Mouse (Mus musculus) lung, embryonic 16.5 days (tissue): Measurements from ENCODE around the gene Nfkbib. TPM values are rescaled to one million over a fixed set of nuclear protein-coding genes. Genes with fewer than 3 reads are reported as not detected.
A peak's percentile ranks its signal among the peaks of the same experiment; 100 is the strongest.

Experiments used
- ATAC-seq: fragments of 200-750 bp; cut with Nextera tagmentation; 2 replicates; pipeline ENCODE4 v1.8.0; 2017; ENCODE audit warnings: low read depth, mild to moderate bottlenecking, moderate library complexity
- H3K27ac ChIP-seq: fragments of 300-500 bp; sonication (generic); 2 replicates; pipeline ENCODE4 v1.5.1; 2014; ENCODE audit warnings: mild to moderate bottlenecking, control low read depth, low read length
- H3K27me3 ChIP-seq: fragments of 300-500 bp; sonication (generic); 2 replicates; pipeline ENCODE4 v1.6.1; 2014; ENCODE audit warnings: low read depth, low read length, mixed read lengths; ENCODE audit not compliant: control insufficient read depth, insufficient read depth
- H3K36me3 ChIP-seq: fragments of 300-500 bp; sonication (generic); 2 replicates; pipeline ENCODE4 v1.6.1; 2014; ENCODE audit warnings: low read length; ENCODE audit not compliant: control insufficient read depth, insufficient read depth
- H3K4me1 ChIP-seq: fragments of 300-500 bp; sonication (generic); replicated peaks from 2 replicates; pipeline ENCODE4 v1.6.1; 2014; ENCODE audit warnings: low read length, mixed read lengths; ENCODE audit not compliant: control insufficient read depth, insufficient read depth
- H3K4me2 ChIP-seq: fragments of 300-500 bp; sonication (generic); 2 replicates; pipeline ENCODE4 v1.6.1; 2014; ENCODE audit warnings: low read depth, low read length, control low read depth
- H3K4me3 ChIP-seq: fragments of 300-500 bp; sonication (generic); 2 replicates; pipeline ENCODE4 v1.5.1; 2014; ENCODE audit warnings: mild to moderate bottlenecking, low read length, control low read depth
- H3K9ac ChIP-seq: fragments of 300-500 bp; sonication (generic); 2 replicates; pipeline ENCODE4 v1.6.1; 2014; ENCODE audit warnings: low read length, control low read depth
- H3K9me3 ChIP-seq: fragments of 300-500 bp; sonication (generic); 2 replicates; pipeline ENCODE4 v1.6.1; 2016; ENCODE audit warnings: low read length; ENCODE audit not compliant: control insufficient read depth
- WGBS: fragments of 180-500 bp; shearing (Covaris S2); extraction: QIAGEN DNeasy Blood & Tissue Kit; methylation state at CpG from one replicate; pipeline ENCODE4 v1.1.7; 2014; 5-methylcytosine and 5-hydroxymethylcytosine counted together
- polyA plus RNA-seq: library from polyadenylated mRNA; unstranded; fragments of >200 nt; fragmentation: Nextera tagmentation; extraction: Ambion mirVana; gene quantifications from 2 replicates; pipeline ENCODE4 v1.2.1, GENCODE M21; 2015

The Nfkbib gene
- polyA plus RNA-seq, 1 experiment from 2014 or later, result 35.3 TPM

DNA sequence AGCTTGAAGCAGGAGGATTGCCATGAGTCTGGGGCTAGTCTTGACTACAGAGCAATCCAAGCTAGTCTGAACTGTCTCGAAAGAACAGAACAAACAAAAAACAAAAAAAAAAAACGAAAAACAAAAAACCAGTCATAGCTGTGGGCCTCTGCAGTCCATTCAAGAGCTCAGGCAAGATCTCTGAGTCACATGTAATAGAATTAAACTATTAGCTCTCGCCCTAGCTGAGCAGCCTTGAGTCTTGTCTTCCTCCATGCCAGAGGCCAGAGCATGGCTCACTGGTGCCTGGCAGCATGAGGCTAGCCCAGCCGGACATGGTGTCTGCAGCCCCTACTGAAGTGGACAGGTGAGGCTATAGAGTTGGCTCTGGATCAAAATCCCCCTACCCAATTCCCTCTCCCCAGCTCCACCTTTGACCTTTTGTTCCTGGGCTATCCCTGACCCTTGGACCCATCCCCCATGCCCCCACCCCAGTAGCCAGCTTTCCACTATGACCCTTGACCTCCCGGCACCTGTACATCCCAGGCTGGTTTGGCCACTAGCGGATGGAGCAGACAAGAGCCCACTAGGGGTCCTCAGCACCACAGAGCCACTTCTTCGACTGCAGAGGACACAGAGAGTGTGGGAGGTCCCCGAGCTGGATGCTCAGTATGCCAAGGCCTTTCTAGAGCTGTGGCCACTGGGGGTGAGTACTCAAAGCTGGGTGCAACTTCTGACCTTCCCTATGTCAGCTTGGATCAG, 22.9 kb upstream of the Nfkbib start:
- H3K4me3 ChIP-seq, result no peak overlapping the region
- no peaks in the 10 kb centered on the region; the same call in 1 of the 2 replicates for H3K36me3 ChIP-seq
- H3K27me3 ChIP-seq, result no peaks in the 10 kb centered on the region
- no peak overlapping the region for H3K9ac ChIP-seq
- no peak overlapping the region for H3K27ac ChIP-seq
- ATAC-seq, result peak; percentile 24; the same call in 1 of the 2 replicates
- no peaks in the 10 kb centered on the region for H3K4me1 ChIP-seq
- H3K4me2 ChIP-seq, result no peak overlapping the region
- WGBS, result 49% methylated on average over 8 of the region's 8 CpGs
- H3K9me3 ChIP-seq, result no peaks in the 10 kb centered on the region

DNA sequence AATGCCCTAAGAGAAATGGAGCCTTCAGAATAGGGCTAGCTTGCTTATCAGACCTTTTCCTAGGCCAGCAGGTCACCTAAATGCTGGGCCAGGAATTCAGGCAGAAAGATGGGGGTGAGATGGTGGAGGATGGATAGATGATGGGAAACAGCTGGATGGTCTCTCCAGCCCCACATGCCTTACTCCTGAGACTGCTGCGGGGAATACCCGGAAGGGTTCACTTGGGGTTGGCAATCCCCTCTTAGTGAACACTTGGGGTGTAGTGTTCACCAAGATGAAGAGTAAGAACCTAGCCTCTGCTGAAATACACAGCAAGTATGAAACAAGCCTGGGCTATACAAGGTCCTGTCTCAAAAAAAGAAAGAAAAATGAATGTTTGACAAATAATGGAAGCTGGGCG, 21.9 kb upstream of the Nfkbib start:
- no peaks in the 10 kb centered on the region for H3K4me1 ChIP-seq
- no peaks in the 10 kb centered on the region for H3K27me3 ChIP-seq
- no peak for ATAC-seq
- 0 out of 2 replicates have a peak overlapping the region, but pooled peaks have one; percentile 1 for H3K9ac ChIP-seq
- H3K4me2 ChIP-seq, result no peak overlapping the region
- H3K36me3 ChIP-seq, result no peaks in the 10 kb centered on the region; the same call in 1 of the 2 replicates
- H3K27ac ChIP-seq, result no peak overlapping the region
- WGBS, result 51% methylated on average over 3 of the region's 3 CpGs
- no peaks in the 10 kb centered on the region for H3K9me3 ChIP-seq
- H3K4me3 ChIP-seq, result no peak overlapping the region

DNA sequence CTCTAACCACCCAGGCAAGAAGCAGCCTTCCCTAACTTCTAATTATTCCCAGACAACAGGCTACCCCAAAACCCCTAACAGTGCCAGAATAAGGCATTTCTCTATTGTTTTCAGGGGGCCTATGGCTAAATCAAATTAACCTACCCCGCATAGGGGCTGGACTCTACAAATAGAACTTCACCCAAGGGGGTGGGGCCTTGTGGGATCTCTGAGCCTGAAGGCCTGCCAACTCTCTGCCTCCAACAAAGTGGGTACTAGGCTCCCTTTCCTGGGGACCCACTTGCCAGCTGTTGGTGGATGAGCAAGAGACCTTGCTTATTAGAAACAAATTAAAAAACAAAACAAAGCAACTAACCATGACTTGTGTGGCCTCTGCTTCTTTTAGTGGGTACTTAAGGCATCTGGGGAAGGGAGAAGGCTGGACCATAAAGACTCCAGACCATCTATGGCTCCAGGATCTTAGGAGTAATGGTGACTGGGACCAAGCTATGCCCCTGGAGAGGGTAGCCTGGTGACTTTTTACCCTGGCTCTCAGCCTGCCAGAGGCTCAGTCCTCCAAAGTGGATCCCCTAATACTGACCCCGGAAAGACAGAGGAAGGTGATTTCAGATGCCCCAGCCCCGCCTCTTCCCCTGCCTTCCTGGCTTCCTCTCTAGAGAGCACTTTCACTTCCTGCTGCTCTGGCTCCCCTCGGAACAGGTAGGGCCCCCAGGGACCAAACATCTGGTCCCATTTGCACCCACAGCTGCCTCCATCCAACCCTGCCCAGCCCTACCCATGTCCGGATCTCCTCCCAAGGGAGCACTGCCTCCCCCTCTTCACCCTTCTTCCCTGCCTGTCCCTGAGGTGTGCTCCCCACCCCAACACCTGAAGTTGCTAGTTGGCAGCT, 21.2 kb upstream of the Nfkbib start, which contains the start of gene Rinl:
Rinl (plus strand) TSS at position 663 of the 889 bp plus-strand sequence.
- ATAC-seq, result no peak
- H3K36me3 ChIP-seq, result peaks cover 2% of the 10 kb centered on the region
- no peak within 1 kb of the TSS for H3K4me3 ChIP-seq
- no peak within 1 kb of the TSS for H3K4me2 ChIP-seq
- H3K27ac ChIP-seq, result no peak within 1 kb of the TSS
- no peaks in the 10 kb centered on the region for H3K9me3 ChIP-seq
- 63% methylated on average over 5 of the region's 5 CpGs for WGBS
- H3K4me1 ChIP-seq, result no peaks in the 10 kb centered on the region
- no peaks in the 10 kb centered on the region for H3K27me3 ChIP-seq
- 0 out of 2 replicates have a peak within 1 kb of the TSS, but pooled peaks have one; percentile 1 for H3K9ac ChIP-seq

DNA sequence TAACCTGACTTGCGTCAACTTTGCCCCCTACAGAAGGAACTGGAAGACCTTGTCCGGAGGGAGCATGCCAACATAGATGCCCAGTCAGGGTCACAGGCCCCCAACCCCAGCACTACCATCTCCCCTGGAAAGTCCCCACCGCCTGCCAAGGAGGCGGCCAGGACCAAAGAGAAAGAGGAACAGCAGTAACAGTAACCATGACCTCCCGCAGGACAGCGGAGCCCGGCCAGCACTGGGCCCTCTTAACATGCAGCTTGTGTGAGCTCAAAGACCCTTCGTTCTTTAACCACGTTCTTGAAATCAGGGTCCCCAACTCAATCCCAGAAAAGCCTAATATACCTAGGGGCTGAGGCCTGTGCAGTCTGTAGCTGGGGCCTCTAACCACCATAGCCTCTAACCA, 20.6 kb upstream of the Nfkbib start:
- 91% methylated on average over 9 of the region's 9 CpGs for WGBS
- no peak for ATAC-seq

DNA sequence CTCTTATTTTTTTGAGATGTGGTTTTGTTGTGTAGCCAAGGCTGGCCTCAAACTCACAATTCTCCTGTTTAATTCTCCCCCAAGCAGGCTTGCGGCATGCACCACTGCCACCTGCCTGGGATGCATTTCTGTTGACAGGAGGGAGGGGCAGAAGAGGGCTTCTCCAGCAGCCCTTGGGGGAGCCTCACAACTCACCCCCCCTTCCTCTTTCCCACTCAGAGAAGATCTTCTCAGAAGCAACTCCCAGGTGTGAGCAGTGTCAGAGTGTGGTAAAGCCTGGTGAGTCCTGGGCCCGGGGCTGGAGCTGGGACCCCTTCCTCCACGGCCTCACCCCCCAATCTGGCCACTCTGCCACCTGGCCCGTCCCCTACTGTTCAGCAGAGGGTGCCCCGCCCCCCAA, 17.8 kb upstream of the Nfkbib start:
- Histone ChIP-seq H3K27ac (no peak overlapping the region), H3K4me2 (no peak overlapping the region), H3K9me3 (no peaks in the 10 kb centered on the region), H3K4me3 (no peak overlapping the region), H3K27me3 (no peaks in the 10 kb centered on the region), H3K36me3 (peaks cover 7% of the 10 kb centered on the region), H3K9ac (no peak overlapping the region), H3K4me1 (peaks cover 2% of the 10 kb centered on the region)
- WGBS, result 74% methylated on average over 5 of the region's 5 CpGs
- ATAC-seq, result no peak

More for the DNA sequence above, 20.6 kb upstream of the Nfkbib start:
- Histone ChIP-seq H3K4me1 (no peaks in the 10 kb centered on the region), H3K4me2 (no peak overlapping the region), H3K27me3 (no peaks in the 10 kb centered on the region), H3K27ac (no peak overlapping the region), H3K4me3 (no peak overlapping the region), H3K36me3 (peaks cover 7% of the 10 kb centered on the region), H3K9ac (no peak overlapping the region), H3K9me3 (no peaks in the 10 kb centered on the region)

DNA sequence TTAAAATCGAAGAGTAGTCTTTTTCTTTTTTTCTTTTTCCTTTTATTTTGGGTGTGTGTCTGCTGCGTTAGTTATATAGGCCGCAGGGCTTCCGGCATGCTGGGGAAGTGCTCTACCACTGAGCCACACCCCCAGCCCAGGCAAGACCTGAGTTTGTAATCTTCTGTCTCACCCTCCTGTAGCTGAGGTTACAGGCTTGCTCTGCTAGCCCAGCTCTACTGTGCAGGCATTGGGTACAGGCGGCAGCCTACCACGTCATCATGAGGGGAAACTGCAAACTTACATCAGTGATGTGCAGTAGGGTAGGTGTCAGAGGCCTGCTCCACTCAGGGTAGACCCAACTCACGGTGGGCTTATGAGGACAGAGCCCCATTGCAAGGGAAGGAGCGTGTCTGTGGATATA, 13.9 kb upstream of the Nfkbib start:
- H3K27ac ChIP-seq, result no peak overlapping the region
- H3K9me3 ChIP-seq, result no peaks in the 10 kb centered on the region
- no peak overlapping the region for H3K9ac ChIP-seq
- H3K27me3 ChIP-seq, result no peaks in the 10 kb centered on the region
- peaks cover 9% of the 10 kb centered on the region for H3K36me3 ChIP-seq
- H3K4me1 ChIP-seq, result peaks cover 4% of the 10 kb centered on the region
- 86% methylated on average over 8 of the region's 8 CpGs for WGBS
- no peak for ATAC-seq
- H3K4me2 ChIP-seq, result no peak overlapping the region
- H3K4me3 ChIP-seq, result no peak overlapping the region

DNA sequence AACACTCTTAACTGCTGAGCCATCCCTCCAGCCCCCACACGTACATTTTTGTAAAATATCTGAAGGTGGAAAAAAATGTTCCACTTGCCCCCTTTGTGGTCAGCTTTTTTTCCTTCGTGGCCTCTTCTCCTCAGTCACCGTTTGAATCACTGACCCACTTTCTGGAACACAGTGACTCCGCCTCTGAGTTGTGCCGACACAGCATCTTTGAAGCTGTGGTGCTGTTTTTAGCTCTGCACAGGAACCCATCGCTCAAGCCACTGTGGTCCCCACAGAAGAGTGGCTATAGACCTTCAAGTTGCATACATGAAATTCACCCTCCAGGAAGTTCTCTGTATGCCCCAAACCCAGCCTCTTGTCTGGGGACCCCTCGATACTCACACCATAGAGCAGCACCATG, 13.5 kb upstream of the Nfkbib start:
- Histone ChIP-seq H3K9me3 (no peaks in the 10 kb centered on the region), H3K27ac (peak overlapping the region; percentile 17; the same call in 1 of the 2 replicates), H3K4me3 (no peak overlapping the region), H3K4me2 (no peak overlapping the region), H3K4me1 (peaks cover 4% of the 10 kb centered on the region), H3K36me3 (peaks cover 9% of the 10 kb centered on the region; the same call in 1 of the 2 replicates), H3K9ac (no peak overlapping the region), H3K27me3 (no peaks in the 10 kb centered on the region)
- 75% methylated on average over 7 of the region's 7 CpGs for whole genome bisulfite sequencing
- ATAC-seq, result no peak

DNA sequence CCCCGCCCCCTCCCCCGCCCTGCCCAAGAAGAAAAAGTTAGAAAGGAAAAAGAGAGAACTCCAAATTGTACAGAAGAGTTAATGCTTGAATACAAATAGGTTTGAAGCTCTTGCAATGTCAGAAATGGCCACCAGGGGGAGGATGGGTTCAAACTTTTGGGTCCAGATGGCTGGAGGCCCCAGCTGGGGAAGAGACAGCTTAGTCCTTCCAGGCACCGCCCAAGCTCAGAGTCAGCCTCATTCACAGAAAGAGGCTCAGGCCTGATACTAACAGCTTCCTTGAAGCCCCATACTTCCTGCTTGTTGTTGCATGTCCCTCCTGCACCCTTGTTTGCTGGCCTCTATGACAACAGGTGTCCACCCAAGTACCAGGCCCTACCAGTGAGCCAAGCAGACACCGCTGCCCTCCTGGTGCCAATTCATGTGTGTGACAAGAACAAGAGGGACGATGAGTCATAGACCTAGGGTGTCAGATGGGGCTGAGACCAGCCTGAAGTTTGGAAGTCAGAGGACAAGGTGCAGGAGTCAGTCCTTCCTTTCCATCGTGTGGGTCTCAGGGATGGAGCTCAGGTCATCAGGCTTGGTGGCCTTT, 12.9 kb upstream of the Nfkbib start:
- no peaks in the 10 kb centered on the region for H3K9me3 ChIP-seq
- peak overlapping the region; percentile 22; the same call in 1 of the 2 replicates for H3K9ac ChIP-seq
- peaks cover 4% of the 10 kb centered on the region for H3K4me1 ChIP-seq
- H3K27ac ChIP-seq, result peak overlapping the region; percentile 69
- H3K27me3 ChIP-seq, result no peaks in the 10 kb centered on the region
- peaks cover 9% of the 10 kb centered on the region; the same call in 1 of the 2 replicates for H3K36me3 ChIP-seq
- H3K4me3 ChIP-seq, result no peak overlapping the region
- 44% methylated on average over 6 of the region's 6 CpGs for WGBS
- H3K4me2 ChIP-seq, result no peak overlapping the region
- peak; percentile 79 for ATAC-seq

DNA sequence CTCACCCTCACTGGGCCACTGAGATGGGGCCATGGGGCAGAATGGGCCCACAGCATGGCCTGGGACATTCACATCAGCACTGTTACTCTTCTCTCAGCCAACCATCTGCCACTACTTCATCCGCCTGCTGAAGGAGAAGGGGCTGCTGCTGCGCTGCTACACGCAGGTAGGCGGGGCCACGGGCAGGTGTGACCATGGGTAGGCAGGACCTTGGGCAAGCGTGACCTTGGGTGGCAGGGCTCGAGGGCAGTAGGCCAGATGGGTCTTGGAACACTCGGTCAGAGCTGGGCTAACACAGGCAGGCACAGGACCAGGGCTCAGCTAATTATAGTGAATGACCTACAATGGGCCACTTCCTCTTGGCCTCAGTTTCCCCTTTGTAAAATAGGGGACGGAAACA, 11.5 kb upstream of the Nfkbib start:
- Histone ChIP-seq H3K27ac (no peak overlapping the region), H3K36me3 (peaks cover 12% of the 10 kb centered on the region; the same call in 1 of the 2 replicates), H3K9ac (no peak overlapping the region), H3K4me3 (no peak overlapping the region), H3K4me2 (no peak overlapping the region), H3K27me3 (no peaks in the 10 kb centered on the region), H3K4me1 (peaks cover 4% of the 10 kb centered on the region), H3K9me3 (no peaks in the 10 kb centered on the region)
- WGBS, result 76% methylated on average over 9 of the region's 9 CpGs
- ATAC-seq, result no peak
